Mouse (Mus musculus): Measurements from ENCODE around the gene Brd1.

DNA sequence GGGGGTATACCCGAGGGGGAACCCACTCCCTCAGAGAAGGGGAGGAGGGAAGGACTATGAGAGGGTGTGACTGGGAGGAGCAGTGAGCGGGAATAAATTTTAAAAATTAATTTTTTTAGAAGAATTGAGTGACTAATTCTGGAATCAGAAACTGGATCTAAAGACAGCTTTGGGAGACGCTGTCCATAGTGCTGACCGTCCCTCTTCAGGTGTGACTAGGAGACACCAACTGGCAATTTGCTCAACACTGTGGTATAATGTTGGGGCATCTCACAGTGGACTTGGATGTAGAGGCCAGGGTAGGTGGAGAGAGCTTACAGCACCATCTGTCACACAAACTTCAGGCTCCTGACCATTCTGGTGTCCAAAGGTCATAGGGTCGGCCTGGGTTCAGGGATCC lies 82.0 kb downstream of the Brd1 start:
- no peak for TF ChIP-seq CTCF (IDR thresholded peaks at IDR 0.05; ENCODE audit: control insufficient read depth, insufficient read depth, insufficient replicate concordance, low read depth, low read length)
- no peak for TF ChIP-seq POLR2A (IDR thresholded peaks at IDR 0.05; ENCODE audit: control insufficient read depth, low read depth, low read length)
